Mouse (Mus musculus) layer of hippocampus, adult 8-10 months (tissue): ENCODE data around the gene Kbtbd7. TPM values are rescaled to one million over a fixed set of nuclear protein-coding genes. Genes with fewer than 3 reads are reported as not detected.
"Not testable (repeated sequence)": the region's sequence is repeated elsewhere in the genome, so short reads cannot be mapped to it uniquely, and the experiment has no call there.

ENCODE experiments used
- DNase-seq, 2 experiments: peaks; one replicate each; pipeline ENCODE4 v3.0.0; 2022; ENCODE audit warnings: low spot score in 2 of 2
- total RNA-seq, 4 experiments: library from RNA; stranded (reverse); gene quantifications; 2 replicates each; pipeline ENCODE4 v1.2.4; 2022

The Kbtbd7 gene
- total RNA-seq, 4 experiments from 2014 or later = 38.4 to 44.3 (median 41.1) TPM

GRCm38 (mm10) chr14:79445055-79445620 is 18.8 kb downstream of the Kbtbd7 start:
- peak; percentile 32 to 43 for DNase-seq

GRCm38 (mm10) chr14:79451681-79452590 is 25.6 kb downstream of the Kbtbd7 start, which contains the start of gene Kbtbd6:
TSS of gene Kbtbd6 (plus strand) at chr14:79451835.
- DNase-seq = peak; percentile 62 to 69

- not testable (repeated sequence) for DNase-seq
Measured at GRCm38 (mm10) chr14:79452591-79452934, 26.3 kb downstream of the Kbtbd7 start.

GRCm38 (mm10) chr14:79460401-79460800 is 34.1 kb downstream of the Kbtbd7 start:
- no peak for DNase-seq

- DNase-seq = no peak
Measured at GRCm38 (mm10) chr14:79460988-79461387, 34.7 kb downstream of the Kbtbd7 start.

- DNase-seq = no peak
Measured at GRCm38 (mm10) chr14:79465623-79466022, 39.3 kb downstream of the Kbtbd7 start.

GRCm38 (mm10) chr14:79467621-79468020 is 41.3 kb downstream of the Kbtbd7 start:
- peak in 1 of 2 experiments; percentile 56 for DNase-seq

GRCm38 (mm10) chr14:79473384-79473783 is 47.1 kb downstream of the Kbtbd7 start:
- DNase-seq = no peak

Other genes with a start within 250 kb of the Kbtbd7 start
- gene Zfp957, start 179.1 kb upstream of the Kbtbd7 start, total RNA-seq = not detected
- gene Rgcc, start 124.9 kb upstream of the Kbtbd7 start, total RNA-seq = 10 to 100 TPM; 32.3 to 39.8 (median 33.4) TPM
- gene Naa16, start 35.7 kb upstream of the Kbtbd7 start, total RNA-seq = 10 to 100 TPM; 14.6 to 17.0 (median 16.3) TPM
- gene Mtrf1, start 28.7 kb upstream of the Kbtbd7 start, total RNA-seq = 1 to 10 TPM; 5.5 to 7.6 (median 5.9) TPM
- gene Kbtbd6, start 25.3 kb downstream of the Kbtbd7 start, total RNA-seq = 1 to 10 TPM in 3 of 4 experiments, under 1 TPM in 1; 0.89 to 1.2 (median 1.1) TPM
- 1 to 10 TPM; 4.2 to 7.9 (median 6.2) TPM for gene Elf1, start 54.7 kb downstream of the Kbtbd7 start, total RNA-seq
- gene Wbp4, start 55.0 kb downstream of the Kbtbd7 start, total RNA-seq = 10 to 100 TPM; 47.9 to 53.4 (median 48.8) TPM
- gene Sugt1, start 161.2 kb downstream of the Kbtbd7 start, total RNA-seq = 10 to 100 TPM; 76.6 to 98.3 (median 84.8) TPM
- gene Cnmd, start 235.7 kb downstream of the Kbtbd7 start, total RNA-seq = 1 to 10 TPM; 1.7 to 6.2 (median 3.7) TPM